Mouse (Mus musculus): ENCODE measurements around the gene Kazald1.

Gene Kazald1

DNA sequence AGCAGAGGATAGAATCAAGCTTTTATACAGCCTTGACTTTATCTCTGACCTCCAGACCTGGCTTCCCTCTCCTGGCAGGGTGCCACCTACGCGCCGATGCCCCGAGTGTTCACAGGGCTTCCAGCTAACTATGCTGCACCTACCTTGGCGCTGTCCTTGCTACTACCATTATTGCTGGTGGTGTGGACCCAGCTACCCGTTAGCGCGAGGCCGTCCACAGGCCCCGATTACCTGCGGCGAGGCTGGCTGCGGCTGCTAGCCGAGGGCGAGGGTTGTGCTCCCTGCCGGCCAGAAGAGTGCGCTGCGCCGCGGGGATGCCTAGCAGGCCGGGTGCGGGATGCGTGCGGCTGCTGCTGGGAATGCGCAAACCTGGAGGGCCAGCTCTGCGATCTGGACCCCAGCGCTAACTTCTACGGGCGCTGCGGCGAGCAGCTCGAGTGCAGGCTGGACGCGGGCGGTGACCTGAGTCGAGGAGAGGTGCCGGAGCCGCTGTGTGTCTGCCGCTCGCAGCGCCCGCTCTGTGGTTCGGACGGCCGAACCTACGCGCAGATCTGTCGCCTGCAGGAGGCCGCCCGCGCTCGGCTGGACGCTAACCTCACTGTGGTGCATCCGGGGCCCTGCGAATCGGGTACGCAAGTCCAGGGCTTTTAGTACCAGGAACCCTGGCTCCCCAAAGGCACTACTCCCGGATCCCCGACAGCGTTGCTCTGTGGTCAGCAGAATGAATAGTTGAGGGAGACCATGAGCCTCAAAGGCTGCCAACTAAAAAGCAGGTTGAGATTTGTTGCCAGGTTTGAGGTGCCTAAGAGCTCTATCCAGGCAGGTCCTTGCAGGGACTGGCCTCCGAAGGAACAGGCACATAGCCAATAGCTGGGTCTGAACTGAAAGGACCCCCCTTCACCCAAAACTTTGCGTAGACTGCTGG, 1.8 kb downstream of the Kazald1 start:
- no peak for DNase-seq (ENCODE audit: low read depth, low spot score)

DNA sequence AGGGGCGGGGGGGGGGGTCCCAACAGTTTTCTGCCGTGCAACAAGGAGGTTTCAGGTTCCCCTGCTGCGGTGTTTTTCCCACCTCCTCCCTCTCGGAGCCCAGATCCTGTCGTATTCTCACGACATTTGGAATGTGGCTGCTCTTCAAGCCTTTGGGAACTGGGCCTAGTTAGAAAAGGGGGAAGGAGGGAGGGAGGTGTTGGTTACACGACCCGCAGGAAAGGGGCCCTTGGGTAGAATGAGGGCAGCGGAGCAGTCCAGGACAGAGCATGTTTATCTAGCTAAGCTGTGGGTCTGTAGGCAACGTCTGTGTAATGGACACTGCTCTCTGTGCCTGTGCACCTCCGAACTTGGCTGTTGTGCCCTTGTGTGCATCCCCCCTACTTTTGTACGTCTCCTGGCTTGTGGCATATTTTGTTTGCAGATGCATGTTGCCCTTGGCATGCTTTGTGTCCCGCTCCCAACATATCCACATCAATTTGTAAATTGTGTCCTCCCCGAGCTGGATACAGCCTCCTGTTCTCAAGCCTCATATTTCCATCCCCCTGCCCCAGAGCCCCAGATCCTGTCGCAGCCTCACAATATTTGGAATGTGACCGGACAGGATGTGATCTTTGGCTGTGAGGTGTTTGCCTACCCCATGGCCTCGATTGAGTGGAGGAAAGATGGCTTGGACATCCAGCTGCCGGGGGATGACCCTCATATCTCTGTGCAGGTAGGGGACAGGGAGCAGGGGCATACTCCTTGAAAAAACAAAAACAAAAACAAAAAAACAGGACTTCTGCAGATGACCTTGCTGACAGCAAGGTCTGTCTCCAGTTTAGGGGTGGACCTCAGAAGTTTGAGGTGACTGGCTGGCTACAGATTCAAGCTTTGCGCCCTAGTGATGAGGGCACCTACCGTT, 3.0 kb downstream of the Kazald1 start:
- no peak for DNase-seq (ENCODE audit: low read depth, low spot score)

DNA sequence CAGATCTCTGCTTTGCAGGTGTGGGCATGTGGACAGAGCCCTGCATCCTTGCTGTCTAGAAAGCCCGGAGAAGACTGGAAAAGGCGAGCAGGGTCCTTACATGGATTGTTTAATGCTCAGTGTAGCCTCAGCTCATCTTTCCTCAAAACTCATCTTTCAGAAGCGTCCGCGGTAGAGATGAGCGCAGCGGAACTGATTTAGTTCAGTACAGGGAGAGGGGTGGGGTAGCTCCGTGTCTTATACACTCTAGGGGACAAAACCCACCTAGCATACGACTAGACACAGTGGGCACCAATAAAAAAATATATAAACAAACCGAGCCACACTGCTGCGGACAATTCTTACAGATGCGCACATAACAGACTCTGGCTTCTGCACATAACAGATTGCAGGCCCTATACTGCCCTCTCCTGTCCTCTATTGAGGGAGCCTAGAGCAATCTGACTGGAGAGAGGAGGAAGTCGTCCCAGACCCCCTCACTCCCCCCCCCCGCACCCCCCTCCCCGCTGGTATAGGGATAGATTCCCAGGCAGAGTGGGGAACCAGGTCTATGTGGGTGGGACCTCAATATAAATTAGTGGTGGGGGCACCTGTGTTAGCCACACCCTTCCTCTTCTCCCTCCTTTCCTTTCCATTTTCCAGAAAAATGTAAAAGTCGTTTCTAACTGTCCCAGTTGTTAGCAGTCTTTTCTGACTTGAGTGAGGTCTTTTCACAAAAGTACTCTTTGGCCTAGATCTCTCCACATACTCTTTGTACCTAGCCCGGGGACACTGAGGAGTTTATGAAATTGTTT, 4.1 kb downstream of the Kazald1 start:
- DNase-seq (ENCODE audit: low read depth, low spot score): no peak

DNA sequence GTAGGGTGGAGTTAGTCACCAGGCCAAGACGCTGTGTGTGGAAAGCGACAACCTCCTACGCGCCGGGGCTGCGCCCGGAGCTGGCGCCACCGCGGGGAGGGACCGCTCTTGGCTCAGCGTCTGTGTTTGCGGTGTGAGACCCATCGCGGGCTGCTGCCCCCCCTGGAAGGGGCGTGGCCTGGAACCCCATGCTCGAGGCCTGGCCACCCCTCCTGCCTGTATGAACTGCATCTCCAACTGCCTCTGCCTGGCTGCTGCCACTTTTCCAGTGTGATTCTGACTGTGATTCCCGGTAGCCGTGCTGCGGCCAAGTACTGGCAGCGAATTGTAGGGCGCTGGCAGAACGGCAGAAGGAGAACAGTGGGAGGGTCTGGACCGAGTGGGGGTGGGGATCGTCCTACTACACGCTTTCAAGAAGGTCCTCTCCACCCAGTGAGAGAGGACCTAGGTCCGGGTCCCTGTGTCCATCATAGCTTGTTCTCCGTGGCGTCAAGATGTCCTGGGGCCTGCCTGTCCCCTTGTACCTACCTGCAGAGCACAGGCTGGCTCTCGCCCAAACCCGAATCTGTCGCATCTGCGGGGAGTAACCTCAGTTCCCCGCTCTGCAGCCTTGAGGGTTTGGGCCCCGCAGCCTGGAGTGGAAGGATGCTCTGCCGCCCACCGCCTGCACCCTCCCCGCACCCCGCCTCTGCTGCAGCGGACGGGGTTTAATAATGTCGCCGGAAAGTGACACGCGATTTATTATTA, 4.9 kb downstream of the Kazald1 start:
- no peak for DNase-seq (ENCODE audit: low read depth, low spot score)

DNA sequence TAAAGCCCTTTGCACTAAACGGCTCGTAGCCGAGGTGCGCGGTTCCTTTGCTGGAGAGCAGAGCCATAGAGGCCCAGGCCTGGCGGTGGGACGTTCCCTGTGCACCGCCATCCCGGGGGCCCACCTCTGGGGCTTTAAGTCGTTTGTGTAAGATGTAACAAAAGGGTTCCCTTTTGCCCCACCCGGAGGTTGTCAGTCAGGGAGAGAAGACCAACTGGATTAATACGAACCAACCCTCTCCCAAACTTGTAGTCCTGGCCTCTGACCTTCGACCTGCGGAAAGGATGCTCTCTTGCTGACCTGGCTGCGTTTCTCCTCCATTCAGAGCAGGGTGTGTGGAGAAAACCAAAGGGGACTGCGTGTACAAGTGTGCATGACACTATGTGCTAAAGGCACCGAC, 5.7 kb downstream of the Kazald1 start:
- no peak for DNase-seq (ENCODE audit: low read depth, low spot score)

DNA sequence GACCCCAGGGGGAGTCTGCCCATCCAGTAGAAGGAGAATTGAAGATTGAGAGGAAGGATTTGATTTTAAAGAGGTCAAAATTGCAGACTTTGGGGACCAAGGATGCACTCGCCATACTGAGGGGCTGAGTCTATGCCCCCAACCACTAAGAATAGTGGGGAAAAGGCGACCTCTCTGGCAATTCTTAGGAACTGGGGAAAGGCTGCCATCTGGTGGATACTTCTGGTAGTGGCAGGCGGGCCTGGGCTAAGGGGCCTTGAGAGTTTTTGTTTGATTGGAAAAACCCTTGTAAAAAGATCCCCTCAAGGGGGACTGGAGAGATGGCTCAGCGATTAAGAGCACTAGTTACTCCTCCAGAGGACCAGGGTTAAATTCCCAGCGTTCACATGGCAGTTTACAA, 6.2 kb downstream of the Kazald1 start:
- no peak for DNase-seq (ENCODE audit: low read depth, low spot score)

DNA sequence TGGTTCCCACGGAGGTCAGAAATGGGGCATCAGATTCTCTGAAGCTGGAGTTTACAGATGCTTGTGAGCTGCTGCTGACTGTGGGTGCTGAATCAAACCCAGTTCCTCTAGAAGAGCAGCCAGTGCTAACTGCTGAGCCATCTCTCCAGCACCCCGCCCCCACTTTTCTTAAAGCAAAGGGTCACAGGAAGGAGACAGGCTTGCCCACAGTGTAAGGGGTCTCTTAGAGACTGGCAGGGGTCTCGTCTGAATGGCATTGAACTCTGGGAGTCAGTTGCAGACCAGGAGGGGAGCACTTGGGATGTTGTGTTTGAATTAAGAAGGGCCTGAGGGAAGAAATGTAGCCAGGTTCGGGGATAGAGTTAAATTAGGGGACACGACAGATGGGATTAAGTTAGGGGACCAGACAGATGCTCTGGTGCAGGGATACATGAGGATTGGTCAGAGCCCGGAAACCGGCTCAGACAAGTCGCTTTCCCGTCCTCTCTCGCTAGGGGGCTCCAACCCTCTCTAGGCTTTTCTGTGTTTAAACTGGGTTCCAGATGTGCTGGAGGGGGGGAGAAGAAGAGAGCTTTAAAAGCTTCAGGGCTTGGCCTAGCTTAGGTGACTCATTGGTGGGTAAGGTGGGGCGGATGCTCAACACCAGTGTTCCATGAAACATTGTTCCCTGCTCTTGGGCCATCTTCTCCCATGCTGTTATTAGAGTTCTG, 7.0 kb downstream of the Kazald1 start:
- DNase-seq (ENCODE audit: low read depth, low spot score): no peak

DNA sequence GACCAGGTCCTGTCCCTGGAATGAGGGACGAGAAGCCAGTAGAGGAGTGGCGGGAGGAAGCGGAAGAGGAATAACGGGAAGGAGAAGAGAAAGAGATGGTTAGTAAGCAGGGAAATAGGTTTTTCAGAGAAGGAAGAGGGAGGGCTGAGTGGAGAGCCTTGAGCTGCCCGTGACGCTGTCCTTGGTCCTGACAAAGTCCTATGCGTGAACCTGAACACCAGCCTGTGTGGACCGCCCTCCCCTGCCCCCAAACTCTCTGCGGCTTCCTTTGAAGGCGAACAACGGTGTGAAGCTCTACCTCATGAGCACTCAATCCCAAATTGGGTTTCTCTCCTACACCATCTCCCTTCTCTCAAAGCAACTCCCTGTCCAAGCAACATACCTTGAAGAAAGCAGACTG, 22.8 kb downstream of the Kazald1 start:
- DNase-seq (ENCODE audit: low read depth, low spot score): no peak

DNA sequence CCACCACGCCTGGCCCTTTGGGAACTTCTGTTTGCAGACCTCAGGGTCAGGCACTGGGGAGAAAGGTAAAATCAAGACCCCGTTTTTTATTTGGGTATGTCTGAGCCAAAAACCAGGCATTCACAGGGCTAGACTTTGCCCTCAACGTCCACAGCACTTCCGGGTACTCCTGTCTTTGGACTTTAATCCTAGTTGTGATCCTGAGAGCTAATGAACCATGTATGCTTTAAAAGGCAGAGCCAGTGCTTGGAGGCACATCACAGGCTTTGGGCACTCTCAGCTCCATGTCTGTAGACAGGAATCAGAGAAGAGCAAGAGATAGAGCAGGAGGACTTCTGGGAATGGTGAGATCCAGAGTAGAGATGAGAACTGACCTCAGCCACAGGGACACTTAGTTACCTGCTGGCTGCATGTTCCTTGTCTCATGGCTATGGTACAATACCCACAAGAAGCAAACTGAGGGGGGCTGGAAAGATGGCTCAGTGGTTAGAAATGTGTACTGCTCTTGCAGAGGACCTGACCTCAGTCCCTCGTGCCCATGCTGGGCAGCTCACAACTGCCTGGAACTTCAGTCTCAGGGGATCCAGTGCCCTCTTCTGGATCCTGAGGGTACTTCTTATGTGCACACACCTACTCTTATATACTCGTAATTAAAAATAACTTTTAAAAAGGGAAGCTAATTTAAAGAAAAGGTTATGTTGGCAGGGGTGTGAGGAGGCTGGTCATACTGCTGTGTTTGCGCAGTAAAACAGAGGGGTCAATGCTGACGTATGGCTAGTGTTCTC, 25.6 kb downstream of the Kazald1 start:
- DNase-seq (ENCODE audit: low read depth, low spot score): no peak

DNA sequence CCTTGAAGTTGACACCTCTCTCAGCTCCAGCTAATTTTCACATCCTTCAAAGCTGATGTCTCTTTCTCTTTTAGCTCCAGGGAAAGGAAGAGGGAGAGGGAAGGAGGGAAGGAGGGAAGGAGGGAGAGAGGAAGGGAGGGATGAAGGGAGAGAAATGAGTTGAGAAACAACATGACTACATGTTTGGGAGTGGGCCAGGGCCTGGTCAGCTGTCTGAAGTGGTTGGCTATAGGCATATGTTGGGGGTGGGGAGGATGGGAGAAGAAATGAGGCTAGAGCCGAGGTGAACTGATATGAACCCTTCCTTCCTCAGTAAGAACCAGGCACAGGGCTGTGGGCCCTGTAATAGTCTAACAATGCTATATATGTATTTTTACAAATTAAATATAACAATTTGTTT, 30.6 kb downstream of the Kazald1 start:
- no peak for DNase-seq (ENCODE audit: low read depth, low spot score)

DNA sequence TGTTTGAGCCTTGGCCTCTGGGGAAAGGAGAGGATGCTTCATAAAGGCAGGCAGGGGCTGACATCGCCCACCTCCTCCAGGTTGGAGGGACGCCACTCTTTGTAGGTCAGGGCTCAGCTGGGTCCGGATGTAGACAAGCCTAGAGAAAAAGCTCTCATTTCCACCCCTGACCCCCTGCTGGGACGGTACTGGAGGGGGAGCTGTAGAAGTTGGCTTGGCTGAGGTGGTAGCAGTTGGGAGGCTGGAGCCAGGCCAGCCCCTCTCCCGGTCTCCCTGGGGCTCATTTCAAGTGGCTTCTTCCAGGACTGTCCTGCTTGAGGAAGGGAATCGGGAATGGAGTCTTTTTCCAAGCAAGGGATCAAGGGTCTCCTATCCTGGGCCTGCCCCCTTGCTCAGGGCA, 31.6 kb downstream of the Kazald1 start:
- DNase-seq (ENCODE audit: low read depth, low spot score): no peak

DNA sequence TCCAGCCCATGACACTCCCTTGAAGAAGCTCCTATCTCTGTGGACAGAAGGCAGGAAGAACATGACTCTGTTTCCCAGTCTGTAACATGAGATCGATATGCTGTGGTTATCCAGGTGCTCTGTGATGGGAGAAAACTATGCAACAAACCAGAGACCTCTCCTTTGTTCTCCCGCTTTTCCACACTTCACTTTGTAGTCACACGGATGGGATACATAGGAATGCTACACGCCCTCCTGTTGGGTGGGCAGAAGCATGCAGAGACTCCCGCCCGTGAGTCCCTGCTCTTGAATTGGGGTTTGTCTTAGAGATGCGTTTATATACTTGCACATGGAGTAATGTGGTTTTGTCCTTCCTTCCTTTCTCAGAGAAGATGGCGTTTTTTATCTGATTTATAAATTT, 35.6 kb downstream of the Kazald1 start:
- no peak for DNase-seq (ENCODE audit: low read depth, low spot score)

DNA sequence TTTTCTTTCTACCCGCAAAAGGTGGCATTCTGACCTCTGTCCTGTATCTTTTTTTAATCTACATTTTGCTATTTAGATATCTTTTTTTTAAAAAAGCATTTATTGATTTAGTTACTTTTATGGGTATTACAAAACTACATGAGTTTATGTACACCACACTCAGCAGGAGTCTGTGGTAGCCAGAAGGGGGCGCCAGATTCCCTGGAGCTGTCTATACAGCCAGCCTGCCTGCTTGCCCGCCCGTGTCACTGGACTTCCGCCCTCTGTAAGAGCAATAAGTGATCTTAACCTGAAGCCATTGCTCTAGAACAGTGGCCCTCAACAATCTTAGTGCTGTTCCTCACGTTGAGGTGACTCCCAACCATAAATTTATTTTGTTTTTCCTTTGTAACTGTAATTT, 37.4 kb downstream of the Kazald1 start:
- DNase-seq (ENCODE audit: low read depth, low spot score): no peak

DNA sequence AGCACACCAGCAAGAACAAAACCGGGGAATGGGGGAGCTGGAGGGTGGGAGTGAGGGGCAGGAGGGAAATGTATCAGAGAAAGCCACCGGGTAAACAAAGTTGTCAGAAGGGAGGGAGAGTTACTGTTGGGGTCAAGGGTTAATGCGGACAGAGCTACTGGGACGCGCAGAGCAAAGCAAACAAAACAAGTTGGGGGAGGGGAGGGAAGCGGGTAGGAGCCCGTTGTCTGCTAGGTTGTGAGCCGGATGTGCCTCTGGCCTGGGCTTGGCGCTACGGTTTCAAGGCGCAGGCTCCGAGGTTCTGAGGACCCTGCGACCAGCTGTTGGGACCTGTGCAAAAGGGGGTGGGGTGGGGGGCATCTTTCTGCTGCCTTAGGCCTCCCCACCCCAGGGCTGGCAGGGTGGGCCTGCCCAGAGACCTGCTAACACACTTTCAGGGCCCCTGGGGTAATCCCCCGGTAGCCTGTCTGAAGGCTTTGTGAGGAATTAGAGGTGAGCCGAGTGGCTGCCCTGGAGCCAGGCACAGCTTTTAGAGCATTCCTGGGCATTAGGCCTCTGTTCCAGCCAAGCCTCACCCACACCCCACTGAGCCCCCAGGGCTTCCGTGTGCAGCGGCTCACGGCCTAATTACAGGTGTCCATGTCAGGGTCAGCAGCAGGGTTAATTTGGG, 38.9 kb downstream of the Kazald1 start:
- DNase-seq (ENCODE audit: low read depth, low spot score): peak; percentile 22

DNA sequence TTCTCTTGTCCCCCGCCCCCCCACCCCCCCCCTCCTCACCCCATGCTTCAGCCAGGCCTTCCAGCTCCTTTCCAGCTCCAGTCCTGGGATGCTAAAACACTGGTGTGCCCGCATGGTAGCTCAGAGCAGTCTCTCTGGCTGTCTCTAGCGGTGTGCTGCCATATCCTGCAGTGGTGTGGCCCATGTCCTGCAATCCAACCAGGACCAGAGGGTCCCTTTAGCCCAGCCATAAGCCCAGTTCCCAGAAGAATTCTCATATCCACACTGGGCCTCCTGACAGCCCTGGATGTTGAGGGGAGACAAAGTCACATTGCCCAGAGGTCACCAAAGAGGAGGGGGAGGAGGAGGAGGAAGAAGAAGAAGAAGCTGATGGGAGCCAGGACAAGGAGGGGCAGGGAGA, 39.7 kb downstream of the Kazald1 start:
- no peak for DNase-seq (ENCODE audit: low read depth, low spot score)

DNA sequence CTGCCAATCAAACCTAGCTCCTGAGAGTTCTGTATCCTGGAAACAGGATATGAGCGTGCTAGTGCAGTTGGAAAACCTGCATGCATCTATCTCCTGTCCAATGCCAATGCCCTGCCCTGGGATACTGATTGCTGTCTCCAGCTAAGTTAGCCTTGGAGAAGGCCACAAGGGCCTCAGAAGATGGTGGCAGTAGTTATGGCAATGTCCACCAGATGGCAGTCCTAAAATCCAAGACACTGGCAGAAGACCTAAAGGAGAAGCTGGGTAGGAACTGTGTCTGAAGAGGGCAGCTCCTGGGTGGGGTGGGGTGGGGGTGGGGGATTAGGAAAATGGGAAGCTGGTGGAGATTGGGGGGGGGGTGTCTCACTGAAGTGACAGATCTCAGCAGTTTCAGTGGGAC, 41.8 kb downstream of the Kazald1 start:
- peak; percentile 8 for DNase-seq (ENCODE audit: low read depth, low spot score)
